Mouse (Mus musculus) CD8-positive naive resting alpha-beta T cell, adult 2 months (primary cell): ENCODE data around the gene Eif3c.
A peak's percentile ranks its signal among the peaks of the same experiment; 100 is the strongest.

Experiments used
- DNase-seq, 2 experiments: peaks; one replicate each; pipeline ENCODE4 v3.0.0; 2022; ENCODE audit warnings: low read depth in 2 of 2, low spot score in 2 of 2

Gene Eif3c

GRCm38 (mm10) chr7:126566094-126566765, at the start of gene Eif3c:
Gene Eif3c (minus strand): TSS chr7:126566411.
- DNase-seq = peak; percentile 77 to 86

DNA sequence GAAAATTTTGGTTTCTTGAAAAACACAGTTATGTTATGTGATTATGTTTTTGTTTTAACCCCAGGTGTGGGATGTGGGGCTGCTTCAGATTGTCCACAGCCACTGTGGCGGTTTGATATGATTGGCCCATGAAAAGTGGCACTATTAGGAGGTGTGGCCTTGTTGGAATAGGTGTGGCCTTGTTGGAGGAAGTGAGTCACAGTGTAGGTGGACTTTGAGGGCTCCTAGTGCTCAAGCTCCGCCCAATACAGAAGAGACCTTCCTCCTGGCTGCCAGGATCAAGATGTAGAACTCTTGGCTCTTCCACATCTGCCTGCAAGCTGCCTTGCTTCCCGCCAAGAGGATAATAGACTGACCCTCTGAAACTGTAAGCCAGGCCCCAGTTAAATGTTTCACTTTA, 46.5 kb upstream of the Eif3c start:
- no peak for DNase-seq

DNA sequence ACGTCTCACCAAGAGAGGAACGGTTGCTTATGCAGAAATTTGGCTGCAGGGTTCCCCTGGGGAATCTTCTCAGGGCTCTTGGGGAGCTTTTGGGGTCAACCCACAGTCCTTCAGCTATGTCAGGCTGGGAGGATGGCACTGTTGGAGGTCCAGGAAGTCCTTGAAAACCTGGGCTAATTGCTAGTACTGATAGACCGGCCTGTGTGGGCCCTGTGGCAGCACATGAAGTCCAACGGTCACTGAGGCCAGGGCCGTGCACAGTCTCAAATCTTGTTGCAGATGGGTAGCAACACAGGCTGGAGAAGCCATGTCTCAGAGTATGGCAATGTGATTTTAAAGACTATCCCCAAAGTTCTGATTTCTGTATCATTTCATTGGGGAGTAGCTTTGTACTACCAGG, 41.6 kb upstream of the Eif3c start:
- DNase-seq = no peak

- DNase-seq = no peak
Measured at GRCm38 (mm10) chr7:126607064-126607463, 40.9 kb upstream of the Eif3c start.

- no peak for DNase-seq
Measured at GRCm38 (mm10) chr7:126606611-126607010, 40.4 kb upstream of the Eif3c start.

- no peak for DNase-seq
Measured at GRCm38 (mm10) chr7:126602650-126603049, 36.4 kb upstream of the Eif3c start.

DNA sequence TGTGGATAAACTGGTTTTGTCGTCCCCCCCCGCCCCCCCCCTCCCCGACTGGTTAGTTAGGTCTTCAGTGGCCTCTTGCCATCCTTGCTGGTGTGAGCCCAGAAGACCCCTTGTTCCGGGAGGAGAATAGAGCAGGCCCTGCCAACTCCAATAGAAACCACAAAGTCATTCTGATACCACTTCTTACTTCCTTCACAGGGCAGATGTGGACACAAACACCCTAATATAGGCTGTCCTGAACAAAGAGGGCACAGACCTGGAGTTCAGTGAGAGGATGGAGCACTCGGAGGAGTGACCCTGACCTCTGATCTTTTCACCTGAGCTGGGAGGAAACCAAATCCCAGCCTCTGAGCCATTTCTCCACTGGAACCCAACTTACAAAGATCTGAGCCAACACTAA, 35.7 kb upstream of the Eif3c start:
- no peak for DNase-seq

DNA sequence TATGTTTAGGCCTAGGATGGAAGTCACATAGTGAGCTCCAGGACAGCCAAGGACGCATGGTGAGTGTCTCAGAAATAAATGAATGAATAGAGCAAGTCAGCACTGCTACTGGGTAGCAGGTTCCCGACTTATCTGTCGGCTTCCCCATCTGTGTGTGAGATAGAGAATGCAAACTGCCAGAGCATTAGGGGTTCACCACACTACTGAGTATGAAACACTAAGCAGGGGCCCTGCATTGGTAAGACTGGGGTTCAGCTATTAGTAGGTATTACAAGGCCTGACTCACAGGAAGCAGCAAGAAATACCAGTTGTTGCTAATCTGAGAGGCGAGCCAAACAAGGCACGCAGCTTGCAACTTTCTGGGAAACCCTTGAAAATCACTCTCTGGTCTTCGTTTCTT, 32.7 kb upstream of the Eif3c start:
- no peak for DNase-seq

DNA sequence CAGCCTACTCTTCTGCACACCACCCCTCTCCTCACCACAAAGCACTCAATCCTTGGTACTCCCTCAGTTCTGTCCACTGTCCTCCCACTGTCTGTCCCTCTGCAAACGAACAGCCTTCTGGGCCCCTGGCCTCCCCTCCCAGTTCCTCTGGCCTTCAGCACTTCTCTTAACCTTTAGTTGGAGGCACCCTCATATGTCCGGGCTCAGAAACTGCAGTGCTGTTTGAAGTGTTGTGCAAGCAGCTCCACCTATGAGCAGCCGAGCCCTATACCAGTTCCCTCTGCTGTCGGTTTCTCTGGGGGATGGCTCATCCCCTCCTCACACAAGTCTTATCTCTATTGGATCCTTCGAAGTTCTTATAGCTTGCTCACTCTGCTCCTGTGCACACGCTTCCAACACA, 30.2 kb upstream of the Eif3c start:
- DNase-seq = no peak

DNA sequence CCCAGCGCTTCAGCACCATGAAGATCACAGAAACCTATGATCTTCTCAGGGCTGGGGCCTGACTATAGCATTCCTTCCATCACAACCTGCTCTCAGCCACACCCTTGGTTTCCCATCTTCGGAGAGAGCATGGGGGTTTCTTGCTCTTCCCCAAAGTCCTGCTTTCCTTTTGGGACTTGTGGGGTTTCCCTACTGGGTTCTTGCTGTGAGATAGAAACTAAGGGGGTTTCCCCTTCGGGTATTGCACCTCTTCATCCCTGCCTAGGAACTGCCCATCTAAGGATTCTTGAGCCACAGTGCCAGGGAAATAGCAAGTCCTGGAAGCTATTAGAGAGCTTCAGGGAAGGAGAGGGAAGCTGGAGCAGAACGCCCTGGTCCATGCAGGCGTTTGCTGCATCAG, 29.7 kb upstream of the Eif3c start:
- DNase-seq = no peak

DNA sequence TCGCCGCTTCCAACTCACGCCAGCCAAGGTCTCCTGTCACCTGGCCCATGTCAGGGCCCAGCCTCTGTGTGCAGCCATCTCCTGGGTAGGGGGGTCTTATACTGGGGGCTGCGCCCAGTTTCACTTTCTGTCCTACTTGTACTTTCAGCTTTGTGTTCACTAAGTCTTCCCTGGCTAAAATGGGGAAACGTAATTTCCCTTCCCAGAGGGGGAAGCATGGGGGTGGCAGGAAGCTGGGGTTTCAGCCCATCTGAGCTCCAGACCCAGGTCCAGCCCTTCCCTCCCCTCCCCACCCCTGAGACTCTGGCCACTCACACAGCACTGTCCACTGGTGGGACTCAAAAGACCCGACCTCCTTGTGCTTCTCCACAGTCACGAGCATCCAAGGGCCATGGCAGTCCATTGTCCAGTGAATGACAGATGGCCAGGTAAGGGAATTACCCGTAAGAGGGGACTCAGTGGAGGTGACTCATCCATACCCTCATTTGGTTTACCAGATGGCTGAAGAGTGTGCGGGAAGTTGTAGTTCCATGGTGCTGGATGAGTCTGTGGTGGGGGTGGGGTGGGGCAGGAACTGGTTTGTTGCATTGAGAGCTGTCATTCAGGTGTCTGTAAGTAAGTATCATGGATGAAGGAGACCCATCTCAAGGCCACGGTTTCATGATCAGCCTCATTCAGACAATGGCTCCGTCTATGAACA, 28.8 kb upstream of the Eif3c start, which contains the start of gene Il27:
Gene Il27 (minus strand): TSS at position 80 of the 700 bp plus-strand sequence.
- no peak for DNase-seq

GRCm38 (mm10) chr7:126587779-126588178, 21.6 kb upstream of the Eif3c start:
- DNase-seq = no peak

GRCm38 (mm10) chr7:126586839-126587238, 20.6 kb upstream of the Eif3c start:
- DNase-seq = no peak

DNA sequence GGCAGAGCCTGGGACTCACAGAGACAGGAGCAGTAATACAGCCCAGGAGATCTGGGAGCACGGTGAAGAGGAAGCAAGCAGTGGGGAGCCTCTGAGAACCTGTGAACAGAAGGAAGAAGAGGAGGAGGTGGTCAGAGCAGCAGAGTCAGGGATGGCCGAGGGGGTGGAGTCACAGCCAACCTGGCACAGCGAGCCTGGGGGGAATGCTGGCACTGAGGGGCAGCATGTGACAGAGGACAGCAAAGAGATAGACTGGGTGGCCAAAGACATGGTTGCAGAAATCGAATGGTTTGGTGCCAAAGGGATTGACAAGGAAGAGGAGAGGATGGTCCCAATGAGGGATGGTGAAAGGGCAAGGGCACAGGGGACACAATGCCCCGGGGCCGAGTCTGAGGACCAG, 19.5 kb upstream of the Eif3c start, which contains the start of gene Cln3:
Gene Cln3 (minus strand): TSS at position 101 of the 400 bp plus-strand sequence.
- no peak for DNase-seq

DNA sequence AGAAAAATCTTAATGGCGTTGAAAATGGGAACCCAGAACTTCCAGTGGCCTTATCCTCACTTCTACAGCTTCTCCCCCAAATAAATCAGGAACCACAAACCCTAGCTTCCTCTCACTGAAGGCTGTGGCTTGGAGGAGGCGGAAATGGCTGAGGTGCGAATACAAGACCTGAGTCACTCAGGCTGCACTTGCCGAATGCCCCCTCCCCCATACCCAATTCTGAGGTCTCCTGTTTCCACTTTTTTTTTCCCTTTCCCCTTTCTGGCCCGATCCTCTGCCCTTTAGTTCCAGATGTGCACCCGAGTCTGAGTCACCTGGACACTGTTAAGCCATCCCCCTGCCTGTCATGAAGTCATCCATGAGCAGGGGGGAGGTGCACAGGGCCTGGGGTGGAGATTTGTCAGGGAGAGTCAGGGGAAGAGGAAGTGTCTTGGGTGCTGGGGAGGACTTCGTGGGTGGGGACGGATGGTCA, 18.3 kb upstream of the Eif3c start, which contains the start of gene Apobr:
Gene Apobr (plus strand): TSS at position 437 of the 472 bp plus-strand sequence.
- DNase-seq = peak in 1 of 2 experiments; percentile 25

DNA sequence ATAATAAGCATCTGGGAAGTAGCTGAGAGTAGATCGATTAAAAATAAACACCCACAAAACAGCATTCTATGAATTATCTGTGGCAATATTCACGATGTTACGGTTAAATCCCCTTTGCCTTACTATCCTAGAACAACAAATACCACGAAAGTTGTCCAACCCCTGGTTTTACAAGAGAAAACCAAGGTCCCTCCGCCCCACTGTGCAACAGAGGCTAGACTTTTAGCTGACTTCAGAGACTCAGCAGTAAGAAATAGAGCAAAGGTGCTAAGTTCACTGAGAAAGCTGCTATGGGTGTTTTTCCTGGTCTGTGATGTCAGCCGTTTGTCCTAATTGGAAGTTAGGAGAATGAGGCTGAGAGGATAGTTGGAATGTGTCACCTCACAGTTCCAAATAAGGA, 17.6 kb upstream of the Eif3c start:
- no peak for DNase-seq

GRCm38 (mm10) chr7:126583251-126583709, 17.1 kb upstream of the Eif3c start:
- DNase-seq = peak; percentile 74 to 79

DNA sequence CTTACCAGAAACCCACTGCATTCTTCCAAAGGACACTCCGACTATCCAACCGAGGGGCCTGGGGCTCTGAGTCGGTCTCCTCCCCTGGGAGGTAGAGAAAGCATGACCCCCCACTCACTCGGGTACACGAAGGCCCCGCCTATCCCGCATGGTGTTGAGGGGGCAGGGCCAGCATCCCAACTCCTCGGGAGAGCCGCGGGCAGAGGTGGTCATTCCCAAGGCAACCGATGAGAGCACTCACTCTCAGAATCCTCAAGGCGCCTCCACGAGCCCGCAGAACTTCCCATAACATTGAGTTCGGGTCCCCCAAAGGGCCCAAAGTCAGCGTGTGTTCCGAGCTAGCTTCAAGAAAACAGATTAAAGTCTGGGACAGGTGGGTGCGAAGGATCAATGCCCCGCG, 16.5 kb upstream of the Eif3c start:
- DNase-seq = no peak

DNA sequence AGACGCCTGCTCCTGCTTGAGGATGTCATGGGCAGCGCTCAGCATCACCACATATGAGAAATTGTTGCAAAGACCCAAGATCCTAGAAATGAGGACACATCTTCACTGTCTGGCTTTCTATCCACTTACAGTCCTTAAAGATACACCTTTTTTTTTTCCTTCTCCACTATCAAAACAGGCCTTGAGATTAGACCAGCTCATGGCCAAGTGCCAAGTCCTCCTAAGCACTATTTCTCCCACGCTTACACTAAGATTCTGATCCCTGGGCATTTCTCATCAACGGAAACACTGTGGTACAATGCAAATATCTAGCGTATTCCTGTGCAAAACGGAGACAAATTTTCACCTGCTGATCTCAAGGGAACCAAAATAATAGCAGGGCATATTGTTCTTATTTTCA, 15.4 kb upstream of the Eif3c start:
- no peak for DNase-seq

DNA sequence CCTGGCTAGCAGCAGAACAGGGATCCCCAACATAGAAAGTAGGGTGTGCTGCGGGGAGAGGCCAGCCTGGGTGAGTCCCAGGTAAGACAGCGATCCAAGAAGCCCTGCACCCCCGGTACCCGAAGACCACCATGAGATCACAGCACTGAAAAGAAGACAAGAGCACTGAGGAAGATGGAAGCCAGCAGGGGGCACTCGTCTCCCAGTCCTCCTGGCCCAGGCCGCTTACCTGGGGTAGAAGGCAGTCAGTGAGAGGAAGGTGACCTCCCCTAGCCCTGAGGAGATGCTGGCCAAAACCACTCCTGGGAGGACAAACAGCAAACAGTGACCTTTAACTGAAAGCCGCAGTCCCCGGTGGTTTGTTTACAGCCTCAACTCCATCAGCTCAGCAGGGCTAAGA, 13.0 kb upstream of the Eif3c start:
- DNase-seq = peak; percentile 36 to 48

DNA sequence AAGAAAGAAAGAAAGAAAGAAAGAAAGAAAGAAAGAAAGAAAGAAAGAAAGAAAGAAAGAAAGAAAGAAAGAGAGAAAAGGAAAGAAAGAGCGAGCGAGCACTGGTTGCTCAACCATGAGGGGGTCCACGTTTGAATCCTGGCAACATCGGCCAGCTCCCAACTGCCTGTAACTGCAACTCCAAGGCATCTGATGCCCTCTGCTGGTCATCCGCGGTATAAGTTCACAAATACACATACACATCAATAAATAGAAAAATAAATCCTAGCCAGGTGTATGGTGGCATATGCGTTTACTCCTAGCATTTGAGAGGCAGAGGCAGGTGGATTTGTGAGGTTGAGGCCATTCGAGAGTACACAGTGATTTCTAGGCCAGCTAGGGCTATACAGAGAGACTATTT, 10.7 kb upstream of the Eif3c start:
- DNase-seq = peak; percentile 31 to 57

DNA sequence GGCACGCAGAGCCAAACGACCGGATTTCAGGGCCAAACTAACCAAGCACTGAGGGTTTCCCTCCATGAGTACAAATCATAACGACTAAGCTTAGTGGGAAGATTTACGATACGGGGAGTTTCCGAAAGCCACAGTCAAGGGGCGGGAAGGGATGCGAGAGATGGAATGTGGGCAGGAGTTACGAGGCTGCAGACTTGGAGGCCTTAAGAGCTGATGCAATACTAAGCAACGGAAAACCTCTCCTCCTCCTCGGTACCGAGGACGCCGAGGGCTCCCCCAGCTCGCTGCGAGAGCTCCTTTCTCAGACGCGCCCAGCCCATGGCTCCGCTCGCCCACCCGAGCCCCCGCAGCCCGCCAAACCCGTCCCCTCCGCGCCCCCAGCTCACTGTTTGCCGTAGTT, 518 bp downstream of the Eif3c start:
- no peak for DNase-seq
